Mouse (Mus musculus) Patski (cell line): ENCODE data around the gene Pik3r1. TPM values are rescaled to one million over a fixed set of nuclear protein-coding genes. Genes with fewer than 3 reads are reported as not detected.

Source experiments
- ATAC-seq: fragments of 100-300 bp; one replicate; pipeline ENCODE4 v1.8.0; 2021
- CTCF ChIA-PET: fragments of 350-600 bp; sonication (Branson Sonifier 250); formaldehyde crosslinking; loops from one replicate; lab custom pipeline; 2022; ENCODE audit warnings: inconsistent platforms; lab: Charles Lee
- POLR2A ChIA-PET: fragments of 350-600 bp; sonication (Branson Sonifier 250); formaldehyde crosslinking; loops from one replicate; lab custom pipeline; 2022; ENCODE audit warnings: antibody characterized with exemption, inconsistent platforms; lab: Charles Lee
- DNase-seq: peaks from one replicate; pipeline ENCODE4 v3.0.0-alpha.2; 2011; ENCODE audit warnings: low read depth, low spot score
- H3K27me3 ChIP-seq: fragments of 371-371 bp; one replicate; pipeline ENCODE4 v1.5.1; 2021
- CTCF ChIP-seq: fragments of 100-300 bp; IDR thresholded peaks from one replicate; pipeline ENCODE4 v1.5.1; 2021
- in situ Hi-C: fragments of 300-500 bp; cut with MboI; formaldehyde crosslinking; loops from 3 replicates; pipeline ENCODE4 v1.11.1; 2018; ENCODE audit warnings: low pct_unique_long_range_greater_than_20kb, mixed read lengths
- polyA plus RNA-seq: library from polyadenylated mRNA; unstranded; gene quantifications from one replicate; pipeline ENCODE4 v1.2.3, GENCODE M21; 2021

The Pik3r1 gene
- polyA plus RNA-seq, 1 experiment from 2014 or later: 31.1 TPM

- no peak for TF ChIP-seq CTCF
- CTCF ChIA-PET: interaction anchor here (0.8 to 0.9 kb wide), 2 partner anchors 12 to 799 kb away, joined by 3 read pairs; no protein-coding TSS in a partner anchor
- POLR2A ChIA-PET: interaction anchor here (0.6 to 0.7 kb wide), 3 partner anchors 14 to 906 kb away, joined by 3 to 5 read pairs (median 4); no protein-coding TSS in a partner anchor
- H3K27me3 ChIP-seq: no peaks in the 10 kb centered on the region
- in situ Hi-C loops: loop anchor here (10.0 to 25.0 kb wide), 3 partner anchors 158 to 530 kb away; no protein-coding TSS in a partner anchor
- DNase-seq (no peak), ATAC-seq (no peak)
Observed at GRCm38 (mm10) chr13:101692239-101692784, 75.7 kb downstream of the Pik3r1 start.

GRCm38 (mm10) chr13:101691669-101692068 lies 76.3 kb downstream of the Pik3r1 start:
- ChIA-PET POLR2A (no interaction called here), CTCF (no interaction called here)
- no peak for TF ChIP-seq CTCF
- ATAC-seq (no peak), DNase-seq (no peak)
- H3K27me3 ChIP-seq: no peaks in the 10 kb centered on the region
- in situ Hi-C loops: loop anchor here (10.0 to 25.0 kb wide), 3 partner anchors 157 to 529 kb away; no protein-coding TSS in a partner anchor

- DNase-seq (no peak), ATAC-seq (no peak)
- no peaks in the 10 kb centered on the region for H3K27me3 ChIP-seq
- in situ Hi-C loops: loop anchor here (10.0 to 25.0 kb wide), 3 partner anchors 156 to 529 kb away; no protein-coding TSS in a partner anchor
- POLR2A ChIA-PET: no interaction called here
- TF ChIP-seq CTCF: no peak
- CTCF ChIA-PET: no interaction called here
Observed at GRCm38 (mm10) chr13:101690911-101691655, 76.9 kb downstream of the Pik3r1 start.

- DNase-seq: no peak
- ATAC-seq: no peak
- ChIA-PET CTCF (no interaction called here), POLR2A (interaction anchor here (0.6 kb wide), 2 partner anchors 224 to 757 kb away, joined by 3 read pairs; no protein-coding TSS in a partner anchor)
- TF ChIP-seq CTCF: no peak
- in situ Hi-C loops: loop anchor here (10.0 to 25.0 kb wide), 3 partner anchors 155 to 528 kb away; no protein-coding TSS in a partner anchor
- no peaks in the 10 kb centered on the region for H3K27me3 ChIP-seq
Observed at GRCm38 (mm10) chr13:101690167-101690566, 77.8 kb downstream of the Pik3r1 start.

GRCm38 (mm10) chr13:101686256-101686655 lies 81.8 kb downstream of the Pik3r1 start:
- TF ChIP-seq CTCF: no peak
- POLR2A ChIA-PET: no interaction called here
- no peaks in the 10 kb centered on the region for H3K27me3 ChIP-seq
- no peak for ATAC-seq
- no peak for DNase-seq
- in situ Hi-C loops: loop anchor here (25.0 kb wide), 1 partner anchor 524 kb away; no protein-coding TSS in a partner anchor
- CTCF ChIA-PET: no interaction called here

- ATAC-seq (no peak), DNase-seq (no peak)
- no peaks in the 10 kb centered on the region for H3K27me3 ChIP-seq
- in situ Hi-C loops: loop anchor here (25.0 kb wide), 1 partner anchor 522 kb away; no protein-coding TSS in a partner anchor
- ChIA-PET CTCF (no interaction called here), POLR2A (no interaction called here)
- no peak for TF ChIP-seq CTCF
Observed at GRCm38 (mm10) chr13:101684706-101685105, 83.3 kb downstream of the Pik3r1 start.

GRCm38 (mm10) chr13:101682378-101682777 lies 85.6 kb downstream of the Pik3r1 start:
- in situ Hi-C loops: loop anchor here (25.0 kb wide), 1 partner anchor 520 kb away; no protein-coding TSS in a partner anchor
- ChIA-PET CTCF (interaction anchor here (1.5 to 1.8 kb wide), 3 partner anchors 13 to 743 kb away, joined by 3 to 6 read pairs (median 3); no protein-coding TSS in a partner anchor), POLR2A (interaction anchor here (0.6 to 0.7 kb wide), 2 partner anchors 19 to 1490 kb away, joined by 3 to 4 read pairs; no protein-coding TSS in a partner anchor)
- ATAC-seq (peak; percentile 21), DNase-seq (peak; percentile 63)
- TF ChIP-seq CTCF: no peak
- H3K27me3 ChIP-seq: no peaks in the 10 kb centered on the region

GRCm38 (mm10) chr13:101680083-101680482 lies 87.9 kb downstream of the Pik3r1 start:
- ChIA-PET POLR2A (no interaction called here), CTCF (interaction anchor here (0.7 kb wide), 1 partner anchor 13 kb away, joined by 3 read pairs; no protein-coding TSS in a partner anchor)
- ATAC-seq: no peak
- no peaks in the 10 kb centered on the region for H3K27me3 ChIP-seq
- DNase-seq: no peak
- no peak for TF ChIP-seq CTCF
- in situ Hi-C loops: loop anchor here (25.0 kb wide), 1 partner anchor 518 kb away; no protein-coding TSS in a partner anchor

GRCm38 (mm10) chr13:101678984-101679383 lies 89.0 kb downstream of the Pik3r1 start:
- ATAC-seq: no peak
- in situ Hi-C loops: loop anchor here (25.0 kb wide), 1 partner anchor 517 kb away; no protein-coding TSS in a partner anchor
- no peak for TF ChIP-seq CTCF
- DNase-seq: no peak
- ChIA-PET POLR2A (no interaction called here), CTCF (no interaction called here)
- no peaks in the 10 kb centered on the region for H3K27me3 ChIP-seq

GRCm38 (mm10) chr13:101678036-101678435 lies 90.0 kb downstream of the Pik3r1 start:
- in situ Hi-C loops: loop anchor here (25.0 kb wide), 1 partner anchor 516 kb away; no protein-coding TSS in a partner anchor
- TF ChIP-seq CTCF: no peak
- no peaks in the 10 kb centered on the region for H3K27me3 ChIP-seq
- ATAC-seq: no peak
- CTCF ChIA-PET: interaction anchor here (0.7 kb wide), 1 partner anchor 21 kb away, joined by 3 read pairs; no protein-coding TSS in a partner anchor
- POLR2A ChIA-PET: interaction anchor here (0.6 kb wide), 1 partner anchor 872 kb away, joined by 3 read pairs; no protein-coding TSS in a partner anchor
- no peak for DNase-seq
